Comparison of ENCODE assay signal across 25 mouse cellular contexts in genomic region chr7:138133427-138133826, GRCm38 (mm10).
DNase-seq lines count a peak whose midpoint lies in the region; ATAC-seq and TF ChIP-seq lines count a peak whose summit lies in the region.
"Had no signal": no experiment of that assay in that cellular context is flagged by ENCODE, and none has a peak within 500 bp of the region (broad histone marks: within the 10 kb centered on the region; RNA-seq: fewer than 3 reads in every experiment).

No protein-coding gene starts in this region.

- no peak for TF ChIP-seq POLR2A in testis, adult 2 months (IDR thresholded peaks at IDR 0.05; ENCODE audit: control insufficient read depth, low read depth, low read length)
- no peak for TF ChIP-seq POLR2A in kidney, adult 2 months (IDR thresholded peaks at IDR 0.05; ENCODE audit: low read depth, low read length)

- H3K27ac ChIP-seq in hindbrain, postnatal 0 days: no peak overlapping the region
- H3K27ac ChIP-seq in hindbrain, embryonic 14.5 days: no peak overlapping the region
- H3K27ac ChIP-seq in testis, adult 2 months (ENCODE audit: control insufficient read depth, insufficient read depth, low read depth, low read length): no peak overlapping the region
- H3K27ac ChIP-seq in ES-E14 (ENCODE audit: insufficient read depth, low read depth, low read length, poor library complexity, severe bottlenecking): no peak overlapping the region
- no peak overlapping the region for H3K27ac ChIP-seq in kidney, adult 2 months (ENCODE audit: insufficient read depth, low read depth, low read length)
- H3K27ac ChIP-seq: forebrain, embryonic 10.5 days; forebrain, embryonic 13.5 days; heart, adult 2 months; heart, embryonic 10.5 days; heart, embryonic 13.5 days; hindbrain, embryonic 12.5 days had no signal

- no peak for ATAC-seq in hindbrain, postnatal 0 days
- ATAC-seq in hindbrain, embryonic 14.5 days (ENCODE audit: low FRiP score): no peak
- ATAC-seq: forebrain, embryonic 13.5 days; forebrain, embryonic 16.5 days; hindbrain, embryonic 16.5 days; inflammation-experienced regulatory T-cells, adult 6 months; intestine, embryonic 16.5 days had no signal

- TF ChIP-seq CTCF in hindbrain, postnatal 0 days (IDR thresholded peaks at IDR 0.05; ENCODE audit: low read depth): 0 out of 2 replicates have a peak, but pooled peaks have one; percentile 1
- peak; percentile 53; the same call in 1 of the 2 replicates for TF ChIP-seq CTCF in testis, adult 2 months (IDR thresholded peaks at IDR 0.05; ENCODE audit: control insufficient read depth, insufficient read depth, insufficient replicate concordance, low read depth, low read length)
- no peak for TF ChIP-seq CTCF in kidney, adult 2 months (conservative IDR thresholded peaks at IDR 0.05; ENCODE audit: insufficient read depth, insufficient read length, low read depth, low read length)

- no peak overlapping the region for H3K4me2 ChIP-seq in hindbrain, postnatal 0 days (ENCODE audit: low read depth, low read length)
- H3K4me2 ChIP-seq in hindbrain, embryonic 14.5 days (replicated peaks): no peak overlapping the region
- H3K4me2 ChIP-seq: forebrain, embryonic 13.5 days; heart, embryonic 13.5 days; hindbrain, embryonic 12.5 days had no signal

- in situ Hi-C loops in ES-E14 (cut with MboI; ENCODE audit: low sequenced_read_pairs in 2 of 2, unreplicated experiment in 2 of 2): no loop called here

- DNase-seq in hindbrain, postnatal 0 days (ENCODE audit: low spot score): no peak
- no peak for DNase-seq in hindbrain, embryonic 14.5 days (ENCODE audit: low spot score)
- DNase-seq in testis, postnatal 10 days (ENCODE audit: low spot score): no peak
- DNase-seq in ES-E14 (ENCODE audit: low read depth, low spot score): peak; percentile 34
- no peak for DNase-seq in thymus, postnatal 36 days
- no peak for DNase-seq in kidney, adult 2 months
- DNase-seq in MN1 (ENCODE audit: low spot score): no peak
- DNase-seq: adrenal gland, adult 2 months; adrenal gland, postnatal 14 days; cerebellum, adult 18-20 months; cerebellum, adult 9-10 months; gastrocnemius, postnatal 10 days; gastrocnemius, postnatal 36 days; heart, adult 2 months; heart, postnatal 14 days had no signal

- H3K36me3 ChIP-seq in hindbrain, postnatal 0 days (ENCODE audit: insufficient read depth, low read length): no peaks in the 10 kb centered on the region
- no peaks in the 10 kb centered on the region for H3K36me3 ChIP-seq in hindbrain, embryonic 14.5 days (replicated peaks; ENCODE audit: control insufficient read depth, insufficient read depth)
- H3K36me3 ChIP-seq in testis, adult 2 months (ENCODE audit: control insufficient read depth, insufficient read depth, low read length): no peaks in the 10 kb centered on the region
- no peaks in the 10 kb centered on the region for H3K36me3 ChIP-seq in ES-E14 (ENCODE audit: control insufficient read depth, insufficient read depth, low read length, poor library complexity, severe bottlenecking)
- no peaks in the 10 kb centered on the region for H3K36me3 ChIP-seq in kidney, adult 2 months (ENCODE audit: control insufficient read depth, insufficient read depth, low read length)
- H3K36me3 ChIP-seq: forebrain, embryonic 10.5 days; heart, embryonic 10.5 days; heart, embryonic 13.5 days; hindbrain, embryonic 12.5 days had no signal

- H3K4me1 ChIP-seq in hindbrain, postnatal 0 days (ENCODE audit: insufficient read depth, low read length): no peaks in the 10 kb centered on the region; the same call in 1 of the 2 replicates
- H3K4me1 ChIP-seq in hindbrain, embryonic 14.5 days (replicated peaks; ENCODE audit: control insufficient read depth, insufficient read depth, low read length): no peaks in the 10 kb centered on the region
- H3K4me1 ChIP-seq in testis, adult 2 months (ENCODE audit: control insufficient read depth, insufficient read depth, low read length): no peaks in the 10 kb centered on the region
- no peaks in the 10 kb centered on the region for H3K4me1 ChIP-seq in ES-E14 (ENCODE audit: control insufficient read depth in 2 of 2, insufficient read depth in 2 of 2, low read length in 2 of 2, poor library complexity in 1 of 2)
- H3K4me1 ChIP-seq in kidney, adult 2 months (ENCODE audit: control insufficient read depth, insufficient read depth, low read length): no peaks in the 10 kb centered on the region
- H3K4me1 ChIP-seq: forebrain, embryonic 10.5 days; forebrain, embryonic 13.5 days; heart, embryonic 10.5 days; heart, embryonic 13.5 days; hindbrain, embryonic 12.5 days had no signal

- no peak overlapping the region for H3K9ac ChIP-seq in hindbrain, postnatal 0 days (replicated peaks; ENCODE audit: low read length)
- H3K9ac ChIP-seq in hindbrain, embryonic 14.5 days: no peak overlapping the region
- no peak overlapping the region for H3K9ac ChIP-seq in ES-E14 (ENCODE audit: insufficient read depth, low read depth, low read length, poor library complexity, severe bottlenecking)
- H3K9ac ChIP-seq: forebrain, embryonic 13.5 days; heart, embryonic 13.5 days; hindbrain, embryonic 12.5 days had no signal

- WGBS in hindbrain, postnatal 0 days: 96% methylated on average over 6 of the region's 6 CpGs
- 92% methylated on average over 6 of the region's 6 CpGs for WGBS in hindbrain, embryonic 14.5 days
- WGBS in kidney, adult 2 months: 92% methylated on average over 6 of the region's 6 CpGs

- no peaks in the 10 kb centered on the region for H3K27me3 ChIP-seq in hindbrain, postnatal 0 days (ENCODE audit: insufficient read depth, low read length)
- H3K27me3 ChIP-seq in hindbrain, embryonic 14.5 days (ENCODE audit: control insufficient read depth, insufficient read depth, low read length): no peaks in the 10 kb centered on the region
- no peaks in the 10 kb centered on the region for H3K27me3 ChIP-seq in testis, adult 2 months (ENCODE audit: control insufficient read depth, insufficient read depth, low read length)
- H3K27me3 ChIP-seq in kidney, adult 2 months (replicated peaks; ENCODE audit: control insufficient read depth, insufficient read depth, low read length): no peaks in the 10 kb centered on the region
- H3K27me3 ChIP-seq: forebrain, embryonic 13.5 days; heart, embryonic 13.5 days; hindbrain, embryonic 12.5 days had no signal

- H3K9me3 ChIP-seq in hindbrain, postnatal 0 days (ENCODE audit: low read length): no peaks in the 10 kb centered on the region
- H3K9me3 ChIP-seq in hindbrain, embryonic 14.5 days (ENCODE audit: control insufficient read depth, low read length): no peaks in the 10 kb centered on the region
- no peaks in the 10 kb centered on the region for H3K9me3 ChIP-seq in ES-E14 (ENCODE audit: control insufficient read depth, insufficient read depth, low read depth, low read length)
- H3K9me3 ChIP-seq: forebrain, embryonic 10.5 days; forebrain, embryonic 13.5 days; heart, embryonic 10.5 days; hindbrain, embryonic 12.5 days had no signal

- no peak overlapping the region for H3K4me3 ChIP-seq in hindbrain, postnatal 0 days (ENCODE audit: low read length)
- no peak overlapping the region for H3K4me3 ChIP-seq in hindbrain, embryonic 14.5 days (replicated peaks; ENCODE audit: low read length)
- H3K4me3 ChIP-seq in testis, adult 2 months (ENCODE audit: control insufficient read depth, low read depth, low read length): no peak overlapping the region
- no peak overlapping the region for H3K4me3 ChIP-seq in ES-E14 (ENCODE audit: insufficient read depth in 1 of 2, low read depth in 1 of 2, low read length in 2 of 2, poor library complexity in 1 of 2, severe bottlenecking in 1 of 2)
- no peak overlapping the region for H3K4me3 ChIP-seq in kidney, adult 2 months (ENCODE audit: insufficient read depth, low read depth, low read length)
- H3K4me3 ChIP-seq: forebrain, embryonic 10.5 days; forebrain, embryonic 13.5 days; heart, adult 2 months; heart, embryonic 10.5 days; heart, embryonic 13.5 days; hindbrain, embryonic 12.5 days had no signal

TF ChIP-seq in ES-E14, 5 proteins besides CTCF, POLR2A, EP300 and RAD21:
- TF ChIP-seq CHD2 (IDR thresholded peaks at IDR 0.05; ENCODE audit: low read depth, low read length): no peak
- TF ChIP-seq HCFC1 (IDR thresholded peaks at IDR 0.05; ENCODE audit: borderline replicate concordance, insufficient read depth, low read length): no peak
- no peak for TF ChIP-seq ZC3H11A (IDR thresholded peaks at IDR 0.05; ENCODE audit: borderline replicate concordance, low read depth, low read length)
- TF ChIP-seq MAFK (IDR thresholded peaks at IDR 0.05; ENCODE audit: insufficient read depth, low read depth, low read length): no peak
- TF ChIP-seq ZNF384 (IDR thresholded peaks at IDR 0.05; ENCODE audit: low read depth, low read length): no peak
